Mouse (Mus musculus) right cerebral cortex, postnatal 14 days (tissue): Measurements from ENCODE around the gene Apba2.

ENCODE experiments used
- DNase-seq: peaks from one replicate; pipeline ENCODE4 v3.0.0; 2022

Apba2 gene

GRCm38 (mm10) chr7:64588636-64589389 is 87.3 kb downstream of the Apba2 start:
- DNase-seq: no peak

GRCm38 (mm10) chr7:64595256-64595655 is 93.8 kb downstream of the Apba2 start:
- DNase-seq: no peak

- no peak for DNase-seq
Measured at GRCm38 (mm10) chr7:64596652-64597051, 95.1 kb downstream of the Apba2 start.

- DNase-seq: no peak
Measured at GRCm38 (mm10) chr7:64609866-64610265, 108.4 kb downstream of the Apba2 start.

- no peak for DNase-seq
Measured at GRCm38 (mm10) chr7:64610875-64611274, 109.4 kb downstream of the Apba2 start.

- no peak for DNase-seq
Measured at GRCm38 (mm10) chr7:64619261-64619660, 117.8 kb downstream of the Apba2 start.

GRCm38 (mm10) chr7:64626494-64626893 is 125.0 kb downstream of the Apba2 start:
- DNase-seq: no peak

GRCm38 (mm10) chr7:64627972-64628655 is 126.6 kb downstream of the Apba2 start:
- DNase-seq: no peak

GRCm38 (mm10) chr7:64630697-64631096 is 129.2 kb downstream of the Apba2 start:
- DNase-seq: no peak

- DNase-seq: no peak
Measured at GRCm38 (mm10) chr7:64631131-64631530, 129.6 kb downstream of the Apba2 start.

- DNase-seq: peak; percentile 31
Measured at GRCm38 (mm10) chr7:64631781-64632351, 130.4 kb downstream of the Apba2 start.

- DNase-seq: no peak
Measured at GRCm38 (mm10) chr7:64633182-64633581, 131.7 kb downstream of the Apba2 start.

- no peak for DNase-seq
Measured at GRCm38 (mm10) chr7:64633916-64634315, 132.4 kb downstream of the Apba2 start.

GRCm38 (mm10) chr7:64634482-64634881 is 133.0 kb downstream of the Apba2 start:
- DNase-seq: no peak

GRCm38 (mm10) chr7:64638922-64639321 is 137.4 kb downstream of the Apba2 start:
- no peak for DNase-seq

GRCm38 (mm10) chr7:64640651-64641050 is 139.1 kb downstream of the Apba2 start:
- DNase-seq: no peak

GRCm38 (mm10) chr7:64642903-64643302 is 141.4 kb downstream of the Apba2 start:
- DNase-seq: no peak

- DNase-seq: no peak
Measured at GRCm38 (mm10) chr7:64645458-64645857, 144.0 kb downstream of the Apba2 start.

GRCm38 (mm10) chr7:64646046-64646445 is 144.5 kb downstream of the Apba2 start:
- no peak for DNase-seq

- DNase-seq: no peak
Measured at GRCm38 (mm10) chr7:64648947-64649607, 147.6 kb downstream of the Apba2 start.

- no peak for DNase-seq
Measured at GRCm38 (mm10) chr7:64651963-64652362, 150.5 kb downstream of the Apba2 start.

GRCm38 (mm10) chr7:64656787-64657186 is 155.3 kb downstream of the Apba2 start:
- no peak for DNase-seq

- no peak for DNase-seq
Measured at GRCm38 (mm10) chr7:64658914-64659313, 157.4 kb downstream of the Apba2 start.

- DNase-seq: no peak
Measured at GRCm38 (mm10) chr7:64659328-64659727, 157.8 kb downstream of the Apba2 start.
